Mouse (Mus musculus) brain, embryonic 14.5 days (tissue): ENCODE results near the gene Exosc7. TPM values are rescaled to one million over a fixed set of nuclear protein-coding genes. Genes with fewer than 3 reads are reported as not detected.

Experiments used
- DNase-seq: peaks from one replicate; pipeline ENCODE4 v3.0.0-alpha.2; 2011; ENCODE audit warnings: low read depth
- CTCF ChIP-seq: fragments of 200-500 bp; IDR thresholded peaks from 2 replicates; pipeline ENCODE4 v1.5.1; 2012; ENCODE audit warnings: inconsistent platforms, mild to moderate bottlenecking, moderate library complexity, borderline replicate concordance; ENCODE audit not compliant: insufficient read depth, insufficient read length; ENCODE audit errors: extremely low read depth
- POLR2A ChIP-seq: fragments of 200-500 bp; IDR thresholded peaks from 2 replicates; pipeline ENCODE4 v1.6.1; 2012; ENCODE audit warnings: mild to moderate bottlenecking, inconsistent platforms, borderline replicate concordance; ENCODE audit not compliant: poor library complexity, insufficient read depth, insufficient read length, severe bottlenecking; ENCODE audit errors: extremely low read depth
- polyA plus RNA-seq: library from polyadenylated mRNA; depleted of rRNA; stranded (reverse); fragments of >200 nt; gene quantifications from 2 replicates; pipeline ENCODE4 v1.2.3, GENCODE M21; 2012; rRNA removed

The Exosc7 gene
- polyA plus RNA-seq, result 64.4 and 85.6 TPM in 2 replicates

DNA sequence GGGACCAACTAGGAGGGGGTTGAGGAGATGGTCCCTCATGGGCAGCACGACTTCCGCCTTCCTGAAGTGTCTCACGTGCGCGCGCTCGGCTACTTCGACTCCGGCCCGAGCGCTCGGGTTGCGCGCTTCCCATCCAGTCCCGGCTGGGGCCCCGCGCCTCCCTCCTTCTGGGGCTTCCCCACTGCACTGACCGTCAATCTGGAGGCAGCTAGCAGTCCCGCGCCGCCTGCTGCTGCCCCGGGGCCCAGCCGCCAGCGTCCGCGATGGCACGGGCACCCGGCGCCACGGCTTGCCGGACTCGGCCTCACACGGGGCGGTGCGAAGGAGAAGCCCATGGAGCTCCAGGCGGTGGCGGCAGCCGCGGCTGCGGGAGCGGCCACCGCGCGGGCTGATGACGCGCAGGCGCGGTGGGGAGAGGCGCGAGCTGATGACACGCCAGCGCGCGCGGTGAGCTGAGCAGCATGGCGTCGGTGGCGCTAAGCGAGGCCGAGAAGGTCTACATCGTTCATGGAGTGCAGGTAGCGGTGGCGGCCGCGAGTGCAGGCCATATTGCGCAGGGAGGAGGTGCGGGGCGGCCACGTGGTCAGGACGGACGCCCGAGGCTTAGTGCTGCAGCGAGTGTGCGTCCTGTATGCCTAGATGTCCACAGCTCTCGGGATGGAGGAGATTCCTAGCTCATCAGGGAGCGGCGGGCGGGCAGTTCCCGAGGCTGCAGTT lies at the start of gene Exosc7, which contains the start of gene Zdhhc3:
Exosc7 (plus strand) TSS at position 411 of the 717 bp plus-strand sequence.
Zdhhc3 (minus strand) TSS at position 401 of the 717 bp plus-strand sequence.
- TF ChIP-seq CTCF, result no peak
- peak; percentile 95 for TF ChIP-seq POLR2A

DNA sequence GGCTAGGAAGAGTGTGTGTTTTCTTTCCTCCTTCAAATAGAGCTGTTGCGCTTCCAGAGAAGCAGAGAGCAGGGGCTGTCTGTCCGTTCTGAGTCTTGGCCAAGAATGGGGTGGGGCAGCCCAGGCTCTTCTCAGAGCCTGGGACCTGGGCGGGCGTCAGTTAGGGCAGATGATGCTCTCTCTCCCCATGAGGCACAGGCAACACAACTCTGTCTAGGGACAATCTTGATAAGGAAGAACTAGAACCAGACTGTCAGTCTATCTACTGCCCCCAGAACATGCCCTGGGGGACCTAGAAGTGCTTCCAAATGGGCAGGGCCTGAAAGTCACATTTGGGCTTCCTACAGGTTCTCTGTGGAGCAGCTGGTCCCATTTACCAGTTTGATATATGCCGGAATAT lies 33.9 kb upstream of the Exosc7 start:
- no peak for TF ChIP-seq CTCF
- no peak for TF ChIP-seq POLR2A
- DNase-seq, result no peak

More for the DNA sequence above, at the start of gene Exosc7, which contains the start of gene Zdhhc3:
- DNase-seq, result peak; percentile 97

DNA sequence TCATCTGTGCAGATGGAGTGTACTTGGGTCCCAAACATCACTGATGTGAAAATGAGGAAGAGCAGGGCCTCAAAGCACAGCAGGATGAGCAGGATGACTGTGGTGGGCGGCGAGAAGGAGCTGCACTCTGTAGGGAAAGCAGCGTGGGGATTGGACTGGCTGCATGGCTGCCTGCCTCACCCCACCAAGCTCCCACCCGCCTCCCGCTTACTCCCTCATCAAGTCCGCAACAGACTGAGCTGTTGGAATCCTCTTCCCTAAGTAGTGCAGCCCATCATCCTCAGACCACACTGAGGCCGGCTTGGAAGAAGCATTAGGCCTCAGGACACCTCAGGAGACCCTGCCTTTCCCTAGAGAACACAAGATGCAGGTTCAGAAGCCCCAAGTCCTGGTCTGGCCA lies 32.7 kb upstream of the Exosc7 start:
- DNase-seq, result no peak
- TF ChIP-seq POLR2A (no peak), CTCF (no peak)

DNA sequence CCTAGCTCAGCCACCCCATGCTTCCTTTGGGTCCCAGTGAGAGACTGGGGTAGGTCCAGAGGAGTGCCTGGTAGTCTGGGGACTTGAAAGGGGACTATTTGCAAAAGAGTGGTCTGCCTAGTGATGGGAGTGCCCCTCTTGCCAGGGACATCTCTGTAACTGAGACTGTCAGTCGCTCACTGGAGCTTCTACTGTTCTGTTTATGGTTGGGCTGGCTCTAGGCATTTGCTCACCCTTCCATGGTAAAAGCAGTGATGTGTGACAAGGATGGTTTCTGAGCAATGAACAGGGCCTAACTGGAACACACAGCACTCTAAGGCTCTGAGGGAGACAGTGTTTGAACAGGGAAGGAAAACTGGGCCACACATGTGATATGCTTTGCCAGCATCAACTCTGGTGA lies 32.2 kb upstream of the Exosc7 start:
- DNase-seq, result no peak
- TF ChIP-seq CTCF (no peak), POLR2A (no peak)

DNA sequence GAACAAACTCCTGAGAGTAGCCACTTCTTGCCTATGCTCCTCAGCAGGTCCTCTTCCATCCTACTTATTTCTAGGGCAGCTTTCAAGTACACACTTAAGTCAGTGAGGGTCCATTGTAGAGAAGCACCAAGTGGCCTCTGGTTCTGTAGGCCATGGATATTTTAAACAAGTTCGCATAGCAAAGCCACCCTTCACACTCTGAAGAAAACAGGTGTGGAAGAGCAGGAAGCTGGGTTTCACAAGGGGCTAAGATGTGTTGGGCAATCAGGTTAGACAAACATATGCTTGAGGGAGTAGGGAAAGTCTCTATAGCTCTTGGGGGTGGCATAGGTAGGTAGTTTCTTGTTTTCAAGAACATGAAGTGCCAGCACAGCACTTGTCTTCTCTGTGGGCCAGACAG lies 27.6 kb upstream of the Exosc7 start:
- no peak for TF ChIP-seq POLR2A
- TF ChIP-seq CTCF, result no peak
- DNase-seq, result no peak

DNA sequence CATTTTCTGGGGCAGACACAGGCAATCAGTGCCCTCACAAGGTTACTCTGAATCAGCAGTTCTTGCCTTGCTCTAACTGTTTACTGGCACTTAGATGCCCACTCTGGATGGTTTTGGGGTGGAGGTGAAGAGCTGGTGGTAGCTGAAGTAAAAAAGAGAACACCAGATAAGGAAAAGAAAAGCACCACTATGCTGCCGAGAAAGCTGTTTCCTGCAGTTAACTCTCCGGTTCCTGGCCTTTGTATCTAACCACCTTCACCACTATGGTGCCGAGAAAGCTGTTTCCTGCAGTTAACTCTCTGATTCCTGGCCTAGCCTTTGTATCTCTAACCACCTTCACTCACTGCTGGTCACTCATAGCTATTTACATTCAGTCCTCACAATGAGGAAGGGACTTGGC lies 25.5 kb upstream of the Exosc7 start:
- TF ChIP-seq POLR2A (no peak), CTCF (no peak)
- no peak for DNase-seq

DNA sequence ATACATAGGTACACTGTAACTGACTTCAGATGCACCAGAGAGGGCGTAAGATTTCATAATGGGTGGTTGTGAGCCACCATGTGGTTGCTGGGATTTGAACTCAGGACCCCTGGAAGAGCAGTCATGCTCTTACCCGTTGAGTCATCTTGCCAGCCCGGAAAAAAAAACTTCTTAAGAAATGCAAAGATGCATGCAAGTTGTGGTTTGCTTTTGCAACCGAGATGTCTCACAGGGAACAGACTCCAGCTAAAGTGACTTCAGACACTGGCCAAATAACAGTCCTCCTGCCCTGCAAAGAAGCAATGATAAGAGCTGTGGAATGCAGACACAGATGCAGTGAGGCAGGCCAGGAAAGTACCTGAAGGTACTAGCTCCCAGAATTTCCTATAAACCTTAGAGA lies 22.2 kb upstream of the Exosc7 start:
- TF ChIP-seq POLR2A (no peak), CTCF (no peak)
- DNase-seq, result no peak

DNA sequence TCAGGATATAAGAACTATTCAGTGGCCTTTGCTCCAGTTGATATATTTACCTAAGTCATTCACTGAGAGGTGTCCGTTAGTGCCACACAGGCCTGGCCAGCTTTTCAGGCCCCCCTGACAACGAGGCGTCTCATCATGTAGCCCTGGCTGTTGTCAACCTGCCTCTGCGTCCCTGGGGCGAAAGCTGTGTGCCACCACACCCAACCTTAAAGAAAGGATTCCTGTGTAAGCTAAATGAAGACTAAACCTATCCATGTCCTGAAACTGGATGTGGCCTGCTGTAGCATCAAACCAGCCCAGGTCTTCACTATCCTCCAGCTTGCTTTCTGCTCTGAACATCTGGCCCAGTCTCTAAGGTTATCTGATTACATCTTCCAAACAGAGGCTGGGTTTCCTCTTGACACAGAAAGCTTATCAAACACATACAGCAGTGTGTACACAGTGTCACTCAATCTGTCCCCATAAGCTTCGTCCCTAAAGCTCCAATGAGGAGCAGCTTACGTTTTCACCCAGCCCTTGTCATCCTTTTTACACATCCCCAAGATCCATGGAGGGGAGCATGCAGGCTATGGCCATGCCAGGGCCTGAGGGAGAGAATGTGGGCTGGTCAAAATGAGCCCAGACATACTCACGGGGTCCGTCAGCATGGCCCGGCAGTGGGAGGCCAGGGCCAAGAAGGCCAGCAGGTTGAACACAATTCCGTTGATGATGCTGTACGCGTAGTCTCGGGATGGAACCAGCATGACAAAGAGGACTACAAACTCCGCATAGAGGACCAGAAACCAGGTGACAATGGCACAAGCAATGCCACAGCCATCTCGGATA lies 13.2 kb upstream of the Exosc7 start:
- TF ChIP-seq CTCF (no peak), POLR2A (no peak)
- DNase-seq, result no peak

DNA sequence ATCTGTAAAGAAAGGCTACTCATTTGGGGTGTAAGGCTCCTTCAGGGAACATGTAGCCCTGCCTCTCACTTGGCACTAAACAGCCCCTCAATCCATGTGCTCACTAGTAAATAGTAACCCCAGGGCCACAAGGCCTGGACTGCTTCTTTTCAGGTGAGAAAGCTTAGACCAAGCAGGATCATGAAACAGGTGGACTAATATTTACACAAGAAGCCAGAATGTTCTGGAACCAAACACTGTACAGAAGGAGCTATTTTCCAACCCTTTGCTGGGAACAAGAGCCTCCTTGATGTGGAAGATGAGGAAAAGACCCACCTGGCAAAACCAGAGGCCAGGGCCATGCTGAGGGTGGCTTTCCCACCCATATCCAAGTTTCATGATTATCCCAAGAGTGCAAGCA lies 9.6 kb upstream of the Exosc7 start:
- TF ChIP-seq CTCF (no peak), POLR2A (no peak)
- no peak for DNase-seq

DNA sequence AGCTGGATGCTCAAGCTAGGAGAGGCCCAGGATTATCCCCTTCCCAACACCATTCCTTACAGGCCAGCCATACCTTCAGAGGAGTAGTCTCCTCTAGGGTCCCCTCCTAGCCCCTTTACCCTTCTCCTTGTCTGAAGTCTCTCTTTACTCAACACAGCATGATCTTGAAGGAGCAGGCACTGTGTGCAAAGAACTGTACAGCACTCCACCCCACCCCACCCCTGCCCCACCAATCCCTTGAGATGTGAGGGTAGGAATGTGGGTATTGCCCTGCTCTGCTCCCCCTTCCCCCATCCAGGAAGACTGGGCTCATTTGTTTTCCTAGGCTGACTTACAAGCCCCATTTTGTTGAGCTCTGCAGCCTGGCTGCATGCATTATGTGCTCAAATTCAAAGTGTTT lies 8.7 kb upstream of the Exosc7 start:
- TF ChIP-seq POLR2A (no peak), CTCF (no peak)
- DNase-seq, result no peak

DNA sequence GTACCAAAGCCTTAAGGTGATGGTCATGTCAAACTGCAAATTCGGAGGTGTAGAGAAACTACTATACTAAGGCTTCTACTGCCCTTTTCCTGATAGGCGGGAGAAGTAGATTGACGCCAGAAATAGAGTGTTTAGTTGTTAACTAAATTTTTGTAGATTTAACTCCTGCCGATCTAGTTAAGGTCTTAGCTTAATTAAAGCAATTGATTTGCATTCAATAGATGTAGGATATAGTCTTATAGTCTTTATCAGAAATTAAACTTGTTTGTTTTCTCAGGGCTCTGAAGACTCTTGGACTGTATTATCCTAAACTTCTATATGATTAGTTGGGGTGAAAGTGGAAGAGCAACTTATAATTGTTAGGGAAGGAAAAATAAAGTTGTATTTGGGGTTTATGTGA lies 5.8 kb upstream of the Exosc7 start:
- no peak for TF ChIP-seq POLR2A
- no peak for TF ChIP-seq CTCF
- no peak for DNase-seq

DNA sequence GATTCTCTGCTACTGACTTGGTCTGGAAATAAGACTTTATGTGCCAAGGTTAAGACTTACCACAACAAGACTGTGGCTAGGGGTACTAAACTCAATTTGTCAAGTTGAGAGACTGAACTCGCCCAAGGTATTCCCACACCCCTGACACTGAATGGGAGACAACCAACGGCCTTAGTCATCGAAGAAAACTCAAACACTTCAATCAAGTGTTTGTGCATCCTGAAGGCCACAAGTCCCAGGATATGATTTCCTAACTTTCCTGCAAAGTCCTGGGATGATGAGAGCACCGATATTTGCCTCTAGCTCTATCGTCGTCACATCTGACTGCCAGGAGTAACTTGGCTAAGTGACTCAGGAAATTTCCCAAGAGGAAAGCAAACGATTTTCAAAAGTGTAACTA lies 3.8 kb upstream of the Exosc7 start:
- TF ChIP-seq CTCF (no peak), POLR2A (no peak)
- DNase-seq, result no peak

DNA sequence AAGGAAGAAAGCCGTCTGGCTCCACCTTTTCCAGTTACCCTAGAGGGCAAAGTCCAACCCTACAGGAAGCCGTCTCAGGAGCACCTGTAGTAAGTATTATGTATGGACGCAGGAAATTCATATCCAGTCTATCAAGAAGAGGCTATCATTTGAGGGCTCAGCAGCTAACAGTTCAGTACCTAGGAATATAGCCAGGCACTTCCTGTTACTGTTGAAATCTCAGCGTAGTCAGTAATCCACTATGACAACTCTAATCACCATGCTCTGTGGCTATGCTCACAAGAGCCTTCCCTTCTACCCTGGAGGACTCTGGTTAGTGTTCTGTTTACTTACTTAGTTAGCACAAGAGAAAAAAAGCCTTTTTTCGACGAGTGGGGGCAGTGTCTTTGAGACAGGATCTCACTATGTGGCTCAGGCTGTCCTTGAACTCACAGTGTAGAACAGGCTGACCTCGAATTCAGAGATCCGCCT lies 1.2 kb upstream of the Exosc7 start:
- TF ChIP-seq POLR2A, result no peak
- no peak for TF ChIP-seq CTCF

More for the DNA sequence above, 1.2 kb upstream of the Exosc7 start:
- DNase-seq, result peak; percentile 5
